Mouse (Mus musculus) embryo, embryonic 10.5 days (tissue): Measurements from ENCODE around the gene Mindy4.
"Not testable (repeated sequence)": the region's sequence is repeated elsewhere in the genome, so short reads cannot be mapped to it uniquely, and the experiment has no call there.

Experiments
- DNase-seq: peaks from one replicate; pipeline ENCODE4 v3.0.0-alpha.2; 2015; ENCODE audit warnings: low spot score

Mindy4 gene

GRCm38 (mm10) chr6:55202913-55203910, at the start of gene Mindy4:
Gene Mindy4, plus strand, starts transcription at chr6:55203383.
- DNase-seq = peak; percentile 97

GRCm38 (mm10) chr6:55159256-55159655, 43.9 kb upstream of the Mindy4 start:
- DNase-seq = no peak

GRCm38 (mm10) chr6:55161311-55161761, 41.8 kb upstream of the Mindy4 start:
- no peak for DNase-seq

GRCm38 (mm10) chr6:55163046-55163584, 40.1 kb upstream of the Mindy4 start:
- DNase-seq = peak; percentile 7

- DNase-seq = peak; percentile 89
Measured at GRCm38 (mm10) chr6:55166777-55167463, 36.3 kb upstream of the Mindy4 start.

- DNase-seq = no peak
Measured at GRCm38 (mm10) chr6:55169818-55170217, 33.4 kb upstream of the Mindy4 start.

- no peak for DNase-seq
Measured at GRCm38 (mm10) chr6:55171638-55172037, 31.5 kb upstream of the Mindy4 start.

GRCm38 (mm10) chr6:55173171-55173570, 30.0 kb upstream of the Mindy4 start:
- DNase-seq = no peak

GRCm38 (mm10) chr6:55173941-55174349, 29.2 kb upstream of the Mindy4 start:
- peak; percentile 71 for DNase-seq

GRCm38 (mm10) chr6:55174741-55175181, 28.4 kb upstream of the Mindy4 start, which contains the start of gene Inmt:
Gene Inmt, minus strand, starts transcription at chr6:55175043.
- no peak for DNase-seq

- DNase-seq = no peak
Measured at GRCm38 (mm10) chr6:55175456-55175855, 27.7 kb upstream of the Mindy4 start.

- DNase-seq = no peak
Measured at GRCm38 (mm10) chr6:55175892-55176291, 27.3 kb upstream of the Mindy4 start.

GRCm38 (mm10) chr6:55177060-55177732, 26.0 kb upstream of the Mindy4 start:
- DNase-seq = peak; percentile 51

GRCm38 (mm10) chr6:55179560-55179959, 23.6 kb upstream of the Mindy4 start:
- DNase-seq = no peak

- no peak for DNase-seq
Measured at GRCm38 (mm10) chr6:55182655-55183430, 20.3 kb upstream of the Mindy4 start.

GRCm38 (mm10) chr6:55187827-55188226, 15.4 kb upstream of the Mindy4 start:
- DNase-seq = not testable (repeated sequence)

- DNase-seq = no peak
Measured at GRCm38 (mm10) chr6:55189406-55189805, 13.8 kb upstream of the Mindy4 start.

GRCm38 (mm10) chr6:55191537-55191936, 11.6 kb upstream of the Mindy4 start:
- DNase-seq = no peak

- no peak for DNase-seq
Measured at GRCm38 (mm10) chr6:55193171-55193570, 10.0 kb upstream of the Mindy4 start.

- DNase-seq = no peak
Measured at GRCm38 (mm10) chr6:55199047-55199446, 4.1 kb upstream of the Mindy4 start.

- DNase-seq = no peak
Measured at GRCm38 (mm10) chr6:55203931-55204330, 748 bp downstream of the Mindy4 start.
